Mouse (Mus musculus) adrenal gland, adult 8-10 months (tissue): ENCODE measurements around the gene Olfr870. TPM values are rescaled to one million over a fixed set of nuclear protein-coding genes. Genes with fewer than 3 reads are reported as not detected.
"Not testable (repeated sequence)": the region's sequence is repeated elsewhere in the genome, so short reads cannot be mapped to it uniquely, and the experiment has no call there.

Experiments used
- DNase-seq: peaks from one replicate; pipeline ENCODE4 v3.0.0; 2022
- total RNA-seq, 4 experiments: library from RNA; stranded (reverse); gene quantifications; 2 replicates each; pipeline ENCODE4 v1.2.4; 2022

Gene Olfr870
- total RNA-seq = not detected

DNA sequence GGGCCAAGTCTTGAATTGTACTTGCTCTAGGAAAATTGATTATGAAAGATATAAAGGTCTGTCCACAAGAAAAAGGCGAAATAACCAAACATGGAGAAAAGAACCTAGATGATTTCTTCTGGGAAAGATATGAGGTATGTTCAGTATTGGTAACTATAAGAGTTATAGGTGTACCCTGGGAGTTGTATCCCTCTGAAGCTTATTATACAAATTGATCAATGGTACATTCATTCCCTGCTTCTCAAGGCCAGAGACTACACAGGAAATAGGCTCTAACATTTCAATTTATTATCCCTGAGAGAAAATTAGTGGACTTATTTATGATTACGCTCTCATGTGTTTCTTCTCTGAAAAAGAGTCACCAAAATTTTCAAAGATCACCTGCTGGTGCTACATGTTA is at the start of gene Olfr870:
TSS of gene Olfr870 (minus strand) at position 101 of the 400 bp plus-strand sequence.
- no peak for DNase-seq

DNA sequence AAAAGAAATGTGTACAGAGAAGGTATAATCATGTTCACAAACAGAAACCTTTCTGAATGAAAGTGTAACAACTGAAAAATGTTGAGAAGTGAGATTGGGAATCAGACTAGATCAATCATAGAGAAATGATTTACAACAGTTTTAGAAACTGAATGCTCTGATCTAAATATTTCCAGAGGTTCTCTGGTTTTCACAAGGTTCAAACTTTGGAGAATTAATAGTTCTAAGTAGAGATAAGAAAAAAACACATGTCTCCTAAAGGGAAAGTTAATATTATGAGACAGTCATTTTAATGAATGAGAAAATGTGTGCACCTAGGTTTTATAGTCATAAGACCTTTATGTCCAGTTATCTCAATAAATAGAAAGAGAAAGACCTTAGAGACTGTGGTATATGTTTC is 38.0 kb upstream of the Olfr870 start, which contains the start of gene Olfr871:
TSS of gene Olfr871 (plus strand) at position 301 of the 400 bp plus-strand sequence.
- no peak for DNase-seq

- no peak for DNase-seq
Measured at GRCm38 (mm10) chr9:20211477-20211876, 37.6 kb upstream of the Olfr870 start.

DNA sequence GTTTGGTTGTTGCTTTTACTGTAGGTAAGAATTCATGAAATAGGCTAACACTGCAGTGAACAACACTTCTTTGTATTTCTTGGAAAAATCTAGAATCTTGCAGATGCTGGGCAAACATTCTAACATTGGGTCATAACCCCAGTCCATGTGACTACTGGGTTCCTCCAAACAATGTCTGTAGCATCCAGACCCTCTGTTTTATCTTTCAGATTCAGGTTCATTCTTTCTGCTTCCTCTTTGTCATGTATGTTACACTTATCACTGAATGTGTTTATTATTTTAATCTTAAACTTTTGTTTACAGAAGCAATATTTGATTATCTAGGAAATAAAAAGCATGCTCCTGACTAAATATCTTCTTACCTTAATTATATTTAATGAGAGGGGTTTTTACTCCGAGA is 37.0 kb upstream of the Olfr870 start:
- DNase-seq = no peak

- not testable (repeated sequence) for DNase-seq
Measured at GRCm38 (mm10) chr9:20203413-20203984, 29.6 kb upstream of the Olfr870 start.

DNA sequence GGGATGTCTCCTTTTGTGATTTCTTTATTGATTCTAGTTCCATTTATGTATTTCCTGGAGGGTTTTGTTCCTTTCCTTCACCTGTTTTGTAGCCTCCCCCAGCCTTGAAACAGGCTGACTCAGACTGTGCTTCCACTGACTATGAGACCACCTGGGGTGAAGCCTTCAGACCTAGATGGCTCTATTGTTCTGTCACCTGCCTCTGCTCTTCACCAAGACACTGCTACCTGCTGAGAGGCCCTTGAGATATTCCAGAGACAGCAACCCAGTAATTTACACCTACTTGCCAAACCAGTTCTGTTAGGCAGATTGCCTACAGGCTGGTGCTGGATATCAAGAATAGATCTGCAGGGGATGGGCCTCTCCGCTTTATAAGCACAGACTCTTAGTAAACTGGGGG is 28.3 kb upstream of the Olfr870 start:
- DNase-seq = no peak

GRCm38 (mm10) chr9:20179463-20179862 is 5.6 kb upstream of the Olfr870 start:
- no peak for DNase-seq

DNA sequence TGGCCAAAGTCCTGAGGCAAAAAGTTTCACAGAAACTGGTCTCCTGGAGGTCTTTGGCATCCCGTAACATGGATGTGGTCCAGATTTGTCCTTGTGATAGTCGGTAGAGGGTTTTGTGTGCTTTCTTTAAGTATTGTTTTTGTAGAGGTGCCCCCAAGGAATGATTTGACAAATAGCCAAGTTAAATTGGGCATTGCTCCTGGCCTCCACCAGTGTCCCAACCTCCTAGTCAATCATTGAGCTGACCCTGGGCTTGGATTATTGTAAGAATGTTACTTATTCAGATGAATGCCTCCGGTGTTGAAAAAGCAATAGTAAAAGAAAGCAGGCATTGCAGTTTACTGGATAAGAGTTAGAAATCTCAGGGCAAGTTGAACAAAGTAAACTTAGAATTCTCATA is 24.2 kb downstream of the Olfr870 start:
- DNase-seq = no peak

GRCm38 (mm10) chr9:20128709-20129108 is 45.1 kb downstream of the Olfr870 start, which contains the start of gene Olfr869:
Gene Olfr869, plus strand, starts transcription at chr9:20129009.
- no peak for DNase-seq

Other genes starting within 250 kb of the Olfr870 start
- not detected for gene Olfr866, start 146.0 kb downstream of the Olfr870 start, total RNA-seq
- not detected for gene Olfr867, start 116.5 kb downstream of the Olfr870 start, total RNA-seq
- not detected for gene Olfr868, start 75.4 kb downstream of the Olfr870 start, total RNA-seq
- gene Olfr869, start 45.0 kb downstream of the Olfr870 start, total RNA-seq = not detected
- not detected for gene Olfr871, start 38.1 kb upstream of the Olfr870 start, total RNA-seq
- not detected for gene Olfr872, start 63.1 kb upstream of the Olfr870 start, total RNA-seq
- not detected for gene Olfr39, start 108.3 kb upstream of the Olfr870 start, total RNA-seq
- not detected for gene Olfr873, start 124.5 kb upstream of the Olfr870 start, total RNA-seq
- not detected for gene Olfr18, start 162.0 kb upstream of the Olfr870 start, total RNA-seq
- gene Zfp560, start 211.1 kb upstream of the Olfr870 start, total RNA-seq = 10 to 100 TPM in 2 of 4 experiments, 1 to 10 TPM in 2; 7.7 to 11.3 (median 9.4) TPM